Mouse (Mus musculus) heart, postnatal 0 days (tissue): ENCODE measurements around the gene Nrxn1.

Experiments
- CTCF ChIP-seq: IDR thresholded peaks from 2 replicates; pipeline ENCODE4 v1.5.1; 2016; ENCODE audit warnings: antibody characterized with exemption, control low read depth, low read depth
- EP300 ChIP-seq: IDR thresholded peaks from 2 replicates; pipeline ENCODE4 v1.6.1; 2016; ENCODE audit warnings: antibody characterized with exemption, low read depth

DNA sequence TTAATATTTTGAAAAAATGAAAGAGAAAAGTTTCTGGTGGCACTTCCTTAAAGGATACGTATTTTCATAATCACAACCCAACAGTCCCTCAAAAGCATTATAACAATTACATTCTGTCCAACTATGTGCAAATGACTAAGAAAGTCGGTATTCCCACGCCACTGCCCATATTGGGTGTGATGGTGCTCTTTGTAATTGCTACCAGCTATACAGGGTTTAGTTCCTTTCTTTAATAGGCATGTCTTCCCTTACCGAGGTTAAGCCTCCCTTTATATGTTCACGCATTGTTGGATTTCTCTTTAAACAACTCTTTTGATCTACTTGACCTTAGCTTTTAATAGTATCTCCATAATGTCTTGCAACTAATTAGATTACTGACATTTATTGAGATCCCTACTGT lies 18.1 kb downstream of the Nrxn1 start:
- TF ChIP-seq CTCF (no peak), EP300 (no peak)
